Mouse (Mus musculus): Measurements from ENCODE around the gene 0610040J01Rik. TPM values are rescaled to one million over a fixed set of nuclear protein-coding genes. Genes with fewer than 3 reads are reported as not detected.

The 0610040J01Rik gene
- polyA plus RNA-seq, 1 experiment from 2014 or later, result 1.5 TPM

DNA sequence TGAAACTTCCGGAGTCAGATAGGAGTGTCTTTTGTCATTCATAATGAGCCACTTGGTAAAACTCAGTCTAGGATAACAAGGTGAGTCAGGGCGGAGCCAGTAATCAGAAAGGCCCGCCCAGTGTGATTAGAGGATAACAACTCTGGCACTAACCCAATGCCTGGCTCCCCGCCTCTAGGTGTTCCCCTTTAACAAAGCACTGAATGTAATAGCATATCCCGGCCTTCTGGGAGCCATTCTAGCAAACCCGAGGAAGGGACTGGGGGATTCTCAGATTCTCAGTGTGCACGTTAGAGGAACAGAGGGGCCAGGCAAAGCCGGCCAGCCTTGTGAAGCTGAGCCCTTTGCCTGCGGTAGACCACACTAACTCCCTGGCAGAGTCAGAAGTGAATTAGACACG is 120.7 kb downstream of the 0610040J01Rik start:
- peaks cover 4% of the 10 kb centered on the region for H3K4me1 ChIP-seq (ENCODE audit: control insufficient read depth, insufficient read depth, low read length)
- peaks cover 2% of the 10 kb centered on the region for H3K9me3 ChIP-seq (replicated peaks; ENCODE audit: control insufficient read depth, low read length)
- 29% methylated on average over 10 of the region's 10 CpGs for WGBS
- ATAC-seq (replicated peaks; ENCODE audit: extremely low read depth, insufficient read depth, low FRiP score), result no peak
- H3K27ac ChIP-seq (ENCODE audit: low read length), result no peak overlapping the region
- no peak overlapping the region for H3K4me2 ChIP-seq (ENCODE audit: low read depth, low read length)
- H3K4me3 ChIP-seq (ENCODE audit: low read length), result no peak overlapping the region
- H3K36me3 ChIP-seq (ENCODE audit: control insufficient read depth, insufficient read depth), result peaks cover 2% of the 10 kb centered on the region; the same call in 1 of the 2 replicates
- no peak overlapping the region for H3K9ac ChIP-seq (ENCODE audit: low read length)
- no peaks in the 10 kb centered on the region; the same call in 1 of the 2 replicates for H3K27me3 ChIP-seq (ENCODE audit: control insufficient read depth, insufficient read depth, low read length)

DNA sequence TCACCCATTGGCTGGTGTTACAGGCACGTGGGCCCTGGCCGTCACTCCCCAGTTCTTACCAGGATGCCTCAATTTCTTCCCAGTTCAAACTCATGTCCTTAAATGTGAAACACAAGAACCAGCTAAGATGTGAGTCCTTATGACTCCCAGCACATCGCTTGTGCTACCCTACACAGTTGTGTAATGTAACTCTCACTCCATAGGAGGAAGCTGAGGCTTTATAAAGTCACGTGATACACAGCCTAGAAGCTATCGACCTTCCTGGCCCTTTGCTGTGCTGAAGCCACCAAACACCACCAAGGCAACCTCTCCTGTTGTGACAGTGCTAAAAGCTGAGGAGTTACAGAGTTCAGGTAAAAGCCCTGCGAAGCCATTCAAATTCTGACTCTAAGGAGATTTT is 123.4 kb downstream of the 0610040J01Rik start:
- H3K27me3 ChIP-seq (ENCODE audit: control insufficient read depth, insufficient read depth, low read length), result no peaks in the 10 kb centered on the region
- no peaks in the 10 kb centered on the region for H3K36me3 ChIP-seq (ENCODE audit: control insufficient read depth, insufficient read depth)
- H3K27ac ChIP-seq (ENCODE audit: low read length), result no peak overlapping the region
- no peaks in the 10 kb centered on the region for H3K9me3 ChIP-seq (replicated peaks; ENCODE audit: control insufficient read depth, low read length)
- H3K4me1 ChIP-seq (ENCODE audit: control insufficient read depth, insufficient read depth, low read length), result peaks cover 4% of the 10 kb centered on the region
- no peak overlapping the region for H3K9ac ChIP-seq (ENCODE audit: low read length)
- 83% methylated on average over 6 of the region's 6 CpGs for WGBS
- no peak overlapping the region for H3K4me2 ChIP-seq (ENCODE audit: low read depth, low read length)
- H3K4me3 ChIP-seq (ENCODE audit: low read length), result no peak overlapping the region
- ATAC-seq (replicated peaks; ENCODE audit: extremely low read depth, insufficient read depth, low FRiP score), result no peak

DNA sequence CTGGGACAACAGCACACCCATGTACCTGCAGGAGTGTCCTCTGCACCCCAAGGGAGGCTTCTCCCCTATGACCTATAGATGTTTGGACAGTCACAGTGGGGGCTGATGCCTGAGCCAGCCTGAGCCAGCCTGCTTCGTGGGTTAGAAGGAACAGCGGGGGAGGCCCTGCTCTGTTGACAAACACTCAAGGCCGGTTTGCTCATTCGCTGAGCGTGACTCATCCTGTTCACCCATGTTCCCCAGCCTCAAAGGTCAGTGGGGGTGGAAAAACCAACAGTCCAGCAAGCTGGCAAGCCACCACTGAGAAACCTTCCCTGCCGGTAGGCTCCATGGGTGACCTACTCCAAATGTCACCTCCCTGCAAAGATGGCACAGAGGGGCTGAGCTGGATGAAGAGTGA is 124.6 kb downstream of the 0610040J01Rik start:
- Histone ChIP-seq H3K27me3 (ENCODE audit: control insufficient read depth, insufficient read depth, low read length) (no peaks in the 10 kb centered on the region), H3K4me3 (ENCODE audit: low read length) (no peak overlapping the region), H3K4me2 (ENCODE audit: low read depth, low read length) (no peak overlapping the region), H3K27ac (ENCODE audit: low read length) (no peak overlapping the region), H3K4me1 (ENCODE audit: control insufficient read depth, insufficient read depth, low read length) (peaks cover 4% of the 10 kb centered on the region), H3K9me3 (replicated peaks; ENCODE audit: control insufficient read depth, low read length) (no peaks in the 10 kb centered on the region), H3K9ac (ENCODE audit: low read length) (no peak overlapping the region), H3K36me3 (ENCODE audit: control insufficient read depth, insufficient read depth) (no peaks in the 10 kb centered on the region)
- ATAC-seq (replicated peaks; ENCODE audit: extremely low read depth, insufficient read depth, low FRiP score), result no peak
- WGBS, result 61% methylated on average over 6 of the region's 6 CpGs

DNA sequence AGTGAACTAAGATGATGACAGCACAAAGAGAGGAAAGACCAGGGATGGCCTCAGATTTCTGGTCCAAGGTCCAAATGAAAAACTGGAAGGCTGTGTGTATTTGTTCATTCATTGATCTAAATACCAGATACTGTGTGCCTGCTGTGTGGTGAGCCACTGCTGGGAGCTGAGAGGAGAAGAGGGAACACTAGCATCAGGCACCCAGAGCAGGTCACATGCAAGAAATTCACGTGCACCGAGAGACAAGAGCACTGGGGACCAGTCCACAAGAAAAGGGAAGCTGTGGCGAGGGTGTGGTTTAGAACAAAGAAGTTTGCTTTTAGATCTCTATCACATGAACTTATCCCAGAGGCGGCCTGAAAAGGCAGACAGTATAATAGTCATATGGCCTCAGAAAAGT is 126.4 kb downstream of the 0610040J01Rik start:
- ATAC-seq (replicated peaks; ENCODE audit: extremely low read depth, insufficient read depth, low FRiP score), result no peak
- H3K4me3 ChIP-seq (ENCODE audit: low read length), result no peak overlapping the region
- H3K4me1 ChIP-seq (ENCODE audit: control insufficient read depth, insufficient read depth, low read length), result no peaks in the 10 kb centered on the region
- 59% methylated on average over 4 of the region's 4 CpGs for WGBS
- no peak overlapping the region for H3K9ac ChIP-seq (ENCODE audit: low read length)
- no peaks in the 10 kb centered on the region for H3K27me3 ChIP-seq (ENCODE audit: control insufficient read depth, insufficient read depth, low read length)
- H3K9me3 ChIP-seq (replicated peaks; ENCODE audit: control insufficient read depth, low read length), result no peaks in the 10 kb centered on the region
- H3K27ac ChIP-seq (ENCODE audit: low read length), result no peak overlapping the region
- H3K36me3 ChIP-seq (ENCODE audit: control insufficient read depth, insufficient read depth), result no peaks in the 10 kb centered on the region
- no peak overlapping the region for H3K4me2 ChIP-seq (ENCODE audit: low read depth, low read length)

DNA sequence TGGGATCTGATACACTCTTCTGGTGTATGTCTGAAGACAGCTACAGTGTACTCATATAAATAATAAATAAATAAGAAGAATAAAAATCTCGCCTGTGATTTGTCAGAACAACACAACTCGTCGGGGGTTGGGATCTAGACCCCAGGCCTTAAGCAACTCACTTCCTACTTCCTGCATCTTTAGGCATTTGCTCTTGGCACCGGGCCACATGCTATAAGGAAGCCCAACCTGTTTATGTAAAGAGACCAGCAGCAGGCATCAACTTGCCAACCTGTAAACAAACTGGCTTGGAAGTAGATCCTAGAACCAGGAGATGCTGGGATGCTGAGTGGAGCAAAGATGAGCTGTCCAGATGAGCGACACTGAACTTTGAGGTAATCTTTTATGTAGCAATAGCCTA is 129.7 kb downstream of the 0610040J01Rik start:
- WGBS, result 54% methylated on average over 5 of the region's 5 CpGs
- Histone ChIP-seq H3K36me3 (ENCODE audit: control insufficient read depth, insufficient read depth) (no peaks in the 10 kb centered on the region), H3K4me3 (ENCODE audit: low read length) (no peak overlapping the region), H3K9me3 (replicated peaks; ENCODE audit: control insufficient read depth, low read length) (no peaks in the 10 kb centered on the region), H3K9ac (ENCODE audit: low read length) (no peak overlapping the region), H3K27ac (ENCODE audit: low read length) (no peak overlapping the region), H3K4me1 (ENCODE audit: control insufficient read depth, insufficient read depth, low read length) (no peaks in the 10 kb centered on the region), H3K4me2 (ENCODE audit: low read depth, low read length) (no peak overlapping the region), H3K27me3 (ENCODE audit: control insufficient read depth, insufficient read depth, low read length) (no peaks in the 10 kb centered on the region)
- ATAC-seq (replicated peaks; ENCODE audit: extremely low read depth, insufficient read depth, low FRiP score), result no peak

DNA sequence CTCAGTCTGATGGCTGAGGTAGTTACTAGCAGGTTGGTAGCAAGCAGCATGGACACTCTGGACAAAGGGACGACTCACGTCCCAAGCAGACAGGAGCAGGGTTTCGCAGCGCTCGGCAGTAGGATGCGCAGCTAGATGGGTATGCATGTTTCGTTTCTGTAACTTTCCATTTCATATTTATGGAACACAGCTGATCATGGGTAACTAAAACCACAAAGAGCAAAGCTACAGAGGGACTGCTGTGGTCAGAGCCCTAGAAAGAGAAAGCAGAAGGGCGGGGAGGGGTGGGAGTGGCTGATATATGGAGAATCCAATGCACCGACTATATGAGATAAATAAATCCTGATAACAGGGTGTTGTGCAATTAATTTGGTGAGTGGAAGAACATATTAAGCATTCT is 131.1 kb downstream of the 0610040J01Rik start:
- Histone ChIP-seq H3K27me3 (ENCODE audit: control insufficient read depth, insufficient read depth, low read length) (no peaks in the 10 kb centered on the region), H3K36me3 (ENCODE audit: control insufficient read depth, insufficient read depth) (no peaks in the 10 kb centered on the region), H3K4me1 (ENCODE audit: control insufficient read depth, insufficient read depth, low read length) (no peaks in the 10 kb centered on the region; the same call in 1 of the 2 replicates), H3K4me2 (ENCODE audit: low read depth, low read length) (no peak overlapping the region), H3K9me3 (replicated peaks; ENCODE audit: control insufficient read depth, low read length) (no peaks in the 10 kb centered on the region), H3K4me3 (ENCODE audit: low read length) (no peak overlapping the region), H3K27ac (ENCODE audit: low read length) (no peak overlapping the region), H3K9ac (ENCODE audit: low read length) (no peak overlapping the region)
- whole genome bisulfite sequencing, result 78% methylated on average over 9 of the region's 9 CpGs
- no peak for ATAC-seq (replicated peaks; ENCODE audit: extremely low read depth, insufficient read depth, low FRiP score)

DNA sequence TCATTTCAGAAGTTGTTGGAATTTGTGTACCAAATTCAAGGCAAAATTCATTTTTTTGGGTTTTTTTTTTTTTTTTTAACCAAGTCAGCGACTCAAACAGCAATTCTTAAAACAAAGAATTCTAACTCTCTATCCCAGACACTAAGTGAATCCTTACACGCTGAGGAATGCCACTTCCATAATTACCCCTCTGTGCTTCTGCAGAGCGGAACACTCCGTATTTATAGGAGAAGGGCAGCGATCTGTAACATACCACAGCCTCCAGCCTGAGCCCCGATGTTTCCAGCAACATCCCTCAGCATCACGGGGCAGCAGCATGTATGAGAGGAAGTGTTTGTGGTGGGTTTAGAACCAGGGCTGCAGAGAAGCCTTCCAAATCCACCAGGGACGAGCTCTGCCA is 135.4 kb downstream of the 0610040J01Rik start:
- 83% methylated on average over 8 of the region's 8 CpGs for whole genome bisulfite sequencing
- Histone ChIP-seq H3K4me2 (ENCODE audit: low read depth, low read length) (no peak overlapping the region), H3K4me3 (ENCODE audit: low read length) (no peak overlapping the region), H3K9me3 (replicated peaks; ENCODE audit: control insufficient read depth, low read length) (no peaks in the 10 kb centered on the region), H3K4me1 (ENCODE audit: control insufficient read depth, insufficient read depth, low read length) (peaks cover 9% of the 10 kb centered on the region), H3K9ac (ENCODE audit: low read length) (no peak overlapping the region), H3K27ac (ENCODE audit: low read length) (no peak overlapping the region), H3K27me3 (ENCODE audit: control insufficient read depth, insufficient read depth, low read length) (no peaks in the 10 kb centered on the region), H3K36me3 (ENCODE audit: control insufficient read depth, insufficient read depth) (no peaks in the 10 kb centered on the region)
- ATAC-seq (replicated peaks; ENCODE audit: extremely low read depth, insufficient read depth, low FRiP score), result no peak

DNA sequence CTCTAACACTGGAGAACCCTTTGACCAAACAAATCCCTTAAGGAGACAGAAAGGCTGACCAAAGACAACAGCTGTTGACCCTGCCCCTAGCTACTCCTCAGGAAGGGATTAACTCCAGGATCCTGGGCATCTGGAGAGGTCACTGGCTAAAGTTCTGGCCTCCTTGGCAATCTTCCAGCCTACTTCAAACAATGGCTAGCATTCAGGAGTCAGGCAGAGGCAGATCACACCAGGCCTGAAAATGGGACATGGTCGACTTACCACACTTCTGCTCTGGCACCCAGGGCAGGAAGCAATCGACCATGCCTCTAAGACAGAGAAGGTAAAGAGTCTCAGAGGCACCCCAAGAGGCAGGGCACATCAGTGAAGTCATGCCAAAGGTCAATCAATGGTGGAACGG is 137.0 kb downstream of the 0610040J01Rik start:
- Histone ChIP-seq H3K4me2 (ENCODE audit: low read depth, low read length) (no peak overlapping the region), H3K4me1 (ENCODE audit: control insufficient read depth, insufficient read depth, low read length) (peaks cover 9% of the 10 kb centered on the region), H3K27ac (ENCODE audit: low read length) (no peak overlapping the region), H3K9ac (ENCODE audit: low read length) (no peak overlapping the region), H3K36me3 (ENCODE audit: control insufficient read depth, insufficient read depth) (no peaks in the 10 kb centered on the region), H3K27me3 (ENCODE audit: control insufficient read depth, insufficient read depth, low read length) (no peaks in the 10 kb centered on the region), H3K9me3 (replicated peaks; ENCODE audit: control insufficient read depth, low read length) (no peaks in the 10 kb centered on the region), H3K4me3 (ENCODE audit: low read length) (no peak overlapping the region)
- no peak for ATAC-seq (replicated peaks; ENCODE audit: extremely low read depth, insufficient read depth, low FRiP score)
- WGBS, result 49% methylated on average over 3 of the region's 3 CpGs

All from heart, embryonic 16.5 days (tissue).